Mouse (Mus musculus): ENCODE measurements around the gene Ttll4. TPM values are rescaled to one million over a fixed set of nuclear protein-coding genes. Genes with fewer than 3 reads are reported as not detected.

Ttll4 gene
- polyA plus RNA-seq, 1 experiment from 2014 or later = 3.0 TPM

DNA sequence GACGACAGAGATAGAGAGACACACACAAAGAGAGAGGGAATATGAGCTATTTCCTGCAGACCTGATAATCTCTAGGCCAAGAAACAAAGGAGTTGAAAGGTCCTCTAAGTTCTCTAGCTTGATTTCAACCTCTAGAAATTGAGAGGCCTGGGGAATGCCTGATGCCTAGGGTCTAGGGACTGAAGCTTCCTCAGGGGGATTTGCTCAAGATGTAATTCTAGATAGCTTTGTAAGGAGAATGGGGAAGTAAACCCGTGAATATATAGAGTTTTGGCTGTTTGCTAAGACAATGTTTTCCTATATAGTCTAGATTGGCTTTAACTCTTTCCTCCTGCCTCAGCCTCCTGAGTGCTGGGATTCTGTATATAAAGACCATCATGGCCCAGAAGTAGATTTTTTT, 53.4 kb downstream of the Ttll4 start:
- Histone ChIP-seq H3K36me3 (ENCODE audit: inconsistent target) (peaks cover 7% of the 10 kb centered on the region; the same call in 1 of the 2 replicates), H3K27ac (no peak overlapping the region), H3K79me2 (ENCODE audit: inconsistent target) (peaks cover 56% of the 10 kb centered on the region; the same call in 1 of the 2 replicates), H3K4me3 (ENCODE audit: inconsistent target) (no peak overlapping the region; the same call in 1 of the 2 replicates)
- 37% methylated on average over 2 of the region's 2 CpGs for WGBS (ENCODE audit: missing documents)

DNA sequence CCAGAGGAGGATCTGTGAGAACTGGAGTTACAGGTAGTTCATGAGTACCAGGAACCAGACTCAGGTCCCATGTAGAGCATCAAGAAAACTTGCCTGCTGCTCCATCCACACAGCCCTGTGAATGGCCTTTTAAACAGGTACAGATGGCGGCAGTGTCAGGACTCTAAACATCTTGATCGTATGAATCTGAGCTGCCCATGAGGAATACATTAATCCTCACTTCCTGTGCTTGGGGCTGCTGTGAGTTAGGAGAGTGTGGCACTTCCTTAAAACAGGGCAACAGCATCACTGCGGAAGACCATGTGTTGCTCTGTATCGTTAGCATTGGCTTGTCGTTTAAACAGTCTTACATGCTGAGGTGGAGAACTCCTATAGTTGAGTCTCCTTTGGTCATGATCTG, 53.9 kb downstream of the Ttll4 start:
- 12% methylated on average over 5 of the region's 5 CpGs for WGBS (ENCODE audit: missing documents)
- H3K79me2 ChIP-seq (ENCODE audit: inconsistent target) = peaks cover 56% of the 10 kb centered on the region; the same call in 1 of the 2 replicates
- H3K36me3 ChIP-seq (ENCODE audit: inconsistent target) = peaks cover 7% of the 10 kb centered on the region; the same call in 1 of the 2 replicates
- no peak overlapping the region for H3K4me3 ChIP-seq (ENCODE audit: inconsistent target)
- peak overlapping the region; percentile 7; the same call in 1 of the 2 replicates for H3K27ac ChIP-seq

DNA sequence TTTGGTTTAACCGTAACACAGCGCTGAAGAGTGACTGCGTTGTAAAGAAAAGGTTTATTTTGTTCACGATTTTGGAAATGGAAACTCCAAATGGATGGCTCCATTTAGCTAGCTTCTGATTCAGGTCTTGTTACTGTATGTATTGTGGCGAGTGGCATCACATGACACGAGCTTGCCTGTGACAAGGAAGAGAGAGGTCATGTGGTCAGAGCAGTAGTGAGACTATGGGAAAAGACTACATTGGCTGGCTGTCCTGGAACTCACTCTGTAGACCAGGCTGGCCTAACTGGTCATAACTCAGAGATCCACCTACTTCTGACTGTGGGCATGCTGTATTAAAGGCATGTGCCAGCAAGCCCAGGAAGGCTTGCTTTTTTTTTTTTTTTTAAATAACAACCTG, 54.3 kb downstream of the Ttll4 start:
- 85% methylated on average over 6 of the region's 6 CpGs for WGBS (ENCODE audit: missing documents)
- H3K27ac ChIP-seq = peak overlapping the region; percentile 7; the same call in 1 of the 2 replicates
- no peak overlapping the region for H3K4me3 ChIP-seq (ENCODE audit: inconsistent target)
- peaks cover 7% of the 10 kb centered on the region; the same call in 1 of the 2 replicates for H3K36me3 ChIP-seq (ENCODE audit: inconsistent target)
- H3K79me2 ChIP-seq (ENCODE audit: inconsistent target) = peaks cover 57% of the 10 kb centered on the region; the same call in 1 of the 2 replicates

DNA sequence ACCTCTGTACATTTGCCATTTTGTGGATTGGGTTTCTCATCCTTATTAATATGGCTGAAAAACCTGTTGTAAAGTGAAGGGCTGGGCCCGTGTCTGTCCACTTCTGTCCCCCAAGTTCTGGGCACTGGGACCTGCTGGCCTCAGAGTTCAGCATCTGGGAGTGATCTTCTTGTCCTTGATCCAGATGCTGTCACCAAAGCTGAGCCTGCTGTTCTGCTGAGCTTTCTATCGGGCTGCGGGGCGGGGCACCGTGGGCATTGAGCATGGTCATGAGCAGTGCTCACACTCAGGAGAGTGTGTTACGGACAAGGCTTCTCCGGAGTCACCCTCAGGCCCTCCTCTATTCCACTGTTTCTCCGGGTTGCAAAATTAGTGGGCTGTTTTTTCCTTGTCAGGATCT, 56.6 kb downstream of the Ttll4 start:
- Histone ChIP-seq H3K79me2 (ENCODE audit: inconsistent target) (peaks cover 78% of the 10 kb centered on the region; the same call in 1 of the 2 replicates), H3K27ac (no peak overlapping the region), H3K4me3 (ENCODE audit: inconsistent target) (no peak overlapping the region), H3K36me3 (ENCODE audit: inconsistent target) (peaks cover 24% of the 10 kb centered on the region)
- WGBS (ENCODE audit: missing documents) = 87% methylated on average over 8 of the region's 8 CpGs

- peaks cover 29% of the 10 kb centered on the region for H3K36me3 ChIP-seq (ENCODE audit: inconsistent target)
- WGBS (ENCODE audit: missing documents) = 95% methylated on average over 3 of the region's 3 CpGs
- no peak overlapping the region for H3K27ac ChIP-seq
- peaks cover 72% of the 10 kb centered on the region; the same call in 1 of the 2 replicates for H3K79me2 ChIP-seq (ENCODE audit: inconsistent target)
- no peak overlapping the region for H3K4me3 ChIP-seq (ENCODE audit: inconsistent target)
Measured at GRCm38 (mm10) chr1:74719281-74719680, 57.7 kb downstream of the Ttll4 start.

DNA sequence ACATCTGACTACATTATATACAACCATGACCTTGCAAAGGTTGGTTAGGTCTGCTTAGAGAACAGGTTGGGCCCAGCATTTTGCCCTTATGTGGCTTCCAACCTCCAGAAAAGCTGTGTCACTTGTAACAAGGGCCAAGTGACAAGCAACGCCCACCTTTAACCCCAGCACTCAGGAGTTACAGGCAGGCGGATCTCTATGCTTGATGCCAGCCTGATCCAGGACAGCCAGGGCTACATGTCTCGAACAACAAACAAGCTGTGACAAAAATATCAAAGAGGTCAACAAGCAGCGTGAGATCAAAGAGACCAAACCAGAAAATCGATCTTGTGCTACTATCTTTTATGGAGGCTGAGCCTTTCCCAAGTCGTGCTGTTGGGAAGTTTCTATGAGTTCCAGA, 60.1 kb downstream of the Ttll4 start:
- WGBS (ENCODE audit: missing documents) = 96% methylated on average over 6 of the region's 6 CpGs
- Histone ChIP-seq H3K79me2 (ENCODE audit: inconsistent target) (peaks cover 49% of the 10 kb centered on the region; the same call in 1 of the 2 replicates), H3K27ac (no peak overlapping the region)

GRCm38 (mm10) chr1:74723748-74724147, 62.2 kb downstream of the Ttll4 start:
- peaks cover 28% of the 10 kb centered on the region for H3K36me3 ChIP-seq (ENCODE audit: inconsistent target)
- peaks cover 40% of the 10 kb centered on the region; the same call in 1 of the 2 replicates for H3K79me2 ChIP-seq (ENCODE audit: inconsistent target)
- 95% methylated on average over 2 of the region's 2 CpGs for WGBS (ENCODE audit: missing documents)
- H3K27ac ChIP-seq = no peak overlapping the region
- no peak overlapping the region for H3K4me3 ChIP-seq (ENCODE audit: inconsistent target)

More for the DNA sequence above, 60.1 kb downstream of the Ttll4 start:
- peaks cover 29% of the 10 kb centered on the region for H3K36me3 ChIP-seq (ENCODE audit: inconsistent target)
- no peak overlapping the region for H3K4me3 ChIP-seq (ENCODE audit: inconsistent target)

GRCm38 (mm10) chr1:74726114-74726513, 64.6 kb downstream of the Ttll4 start:
- peaks cover 39% of the 10 kb centered on the region; the same call in 1 of the 2 replicates for H3K79me2 ChIP-seq (ENCODE audit: inconsistent target)
- H3K27ac ChIP-seq = no peak overlapping the region
- no peak overlapping the region for H3K4me3 ChIP-seq (ENCODE audit: inconsistent target)
- H3K36me3 ChIP-seq (ENCODE audit: inconsistent target) = peaks cover 21% of the 10 kb centered on the region
- 91% methylated on average over 5 of the region's 5 CpGs for WGBS (ENCODE audit: missing documents)

DNA sequence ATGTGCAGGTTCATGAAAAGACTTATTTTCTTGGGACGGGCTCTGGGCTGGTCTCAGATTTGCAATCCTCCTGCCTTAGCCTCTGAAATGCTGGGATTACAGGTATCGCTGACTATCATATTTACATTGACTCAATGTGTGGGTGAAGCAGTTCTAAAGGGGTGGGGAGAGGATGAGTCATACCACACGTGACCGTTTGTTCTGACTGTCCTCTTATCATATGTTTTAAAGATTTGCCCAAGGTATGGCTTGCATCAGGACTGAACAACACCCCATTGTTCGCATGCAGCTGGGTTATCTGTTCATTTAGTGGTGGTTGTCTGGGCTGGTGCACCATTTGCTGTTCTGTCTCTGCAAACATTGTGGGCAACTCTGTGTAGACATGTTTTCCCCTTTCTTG, 65.1 kb downstream of the Ttll4 start:
- no peak overlapping the region for H3K4me3 ChIP-seq (ENCODE audit: inconsistent target)
- peaks cover 34% of the 10 kb centered on the region; the same call in 1 of the 2 replicates for H3K79me2 ChIP-seq (ENCODE audit: inconsistent target)
- H3K27ac ChIP-seq = no peak overlapping the region
- WGBS (ENCODE audit: missing documents) = 84% methylated on average over 5 of the region's 5 CpGs
- peaks cover 19% of the 10 kb centered on the region for H3K36me3 ChIP-seq (ENCODE audit: inconsistent target)

DNA sequence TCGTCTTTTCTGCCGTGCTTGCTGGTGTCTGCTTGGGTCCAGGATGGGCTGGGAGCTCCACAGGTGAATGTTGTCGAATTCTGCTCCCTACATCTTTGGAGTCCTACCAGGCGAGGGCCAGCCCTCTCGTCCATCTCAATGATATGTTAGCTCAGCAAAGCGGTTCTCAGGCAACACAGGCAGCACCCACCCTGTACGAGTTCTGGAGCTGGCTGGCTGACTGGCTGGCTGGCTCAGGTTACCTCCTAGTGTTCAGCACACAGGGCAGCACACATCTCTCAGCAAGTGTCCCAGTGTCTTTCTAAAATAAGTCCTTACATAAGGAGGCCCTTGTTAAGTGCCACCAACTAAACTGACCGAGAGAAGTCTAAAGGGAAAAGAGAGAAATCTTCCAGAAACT, 66.9 kb downstream of the Ttll4 start:
- H3K79me2 ChIP-seq (ENCODE audit: inconsistent target) = peaks cover 20% of the 10 kb centered on the region; the same call in 1 of the 2 replicates
- peaks cover under 1% of the 10 kb centered on the region; the same call in 1 of the 2 replicates for H3K36me3 ChIP-seq (ENCODE audit: inconsistent target)
- no peak overlapping the region for H3K4me3 ChIP-seq (ENCODE audit: inconsistent target)
- no peak overlapping the region for H3K27ac ChIP-seq
- 85% methylated on average over 7 of the region's 8 CpGs for WGBS (ENCODE audit: missing documents)

GRCm38 (mm10) chr1:74736977-74737376, 75.4 kb downstream of the Ttll4 start:
- H3K4me3 ChIP-seq (ENCODE audit: inconsistent target) = no peak overlapping the region
- no peaks in the 10 kb centered on the region for H3K79me2 ChIP-seq (ENCODE audit: inconsistent target)
- H3K27ac ChIP-seq = no peak overlapping the region
- H3K36me3 ChIP-seq (ENCODE audit: inconsistent target) = peaks cover 36% of the 10 kb centered on the region
- 89% methylated on average over 12 of the region's 12 CpGs for WGBS (ENCODE audit: missing documents)

- WGBS (ENCODE audit: missing documents) = over 99% methylated on average over 7 of the region's 7 CpGs
- Histone ChIP-seq H3K36me3 (ENCODE audit: inconsistent target) (peaks cover 36% of the 10 kb centered on the region), H3K27ac (no peak overlapping the region), H3K4me3 (ENCODE audit: inconsistent target) (no peak overlapping the region), H3K79me2 (ENCODE audit: inconsistent target) (no peaks in the 10 kb centered on the region)
Measured at GRCm38 (mm10) chr1:74737500-74737899, 76.0 kb downstream of the Ttll4 start.

DNA sequence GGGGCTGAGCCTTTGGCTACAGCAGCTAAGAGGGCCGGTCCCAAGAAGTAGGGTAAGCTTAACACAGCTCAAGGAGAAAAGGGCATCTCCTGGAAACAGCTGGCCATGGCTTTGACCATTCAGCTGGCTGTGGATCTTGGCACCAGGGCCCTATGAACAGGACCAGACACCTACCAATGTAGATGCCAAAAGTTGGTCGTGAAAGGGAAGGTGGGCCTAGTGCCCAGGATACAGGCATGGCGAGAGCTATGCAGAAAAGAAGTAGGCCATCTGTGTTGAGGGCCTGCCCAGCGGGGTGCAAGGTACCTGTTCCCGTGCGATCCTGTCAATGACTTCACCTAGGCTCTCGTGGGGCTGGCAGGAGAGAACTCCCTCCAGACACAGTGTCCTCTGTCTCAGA, 79.3 kb downstream of the Ttll4 start:
- 92% methylated on average over 7 of the region's 7 CpGs for WGBS (ENCODE audit: missing documents)
- no peaks in the 10 kb centered on the region for H3K79me2 ChIP-seq (ENCODE audit: inconsistent target)
- H3K36me3 ChIP-seq (ENCODE audit: inconsistent target) = peaks cover 27% of the 10 kb centered on the region
- H3K27ac ChIP-seq = no peak overlapping the region
- no peak overlapping the region for H3K4me3 ChIP-seq (ENCODE audit: inconsistent target)

- Histone ChIP-seq H3K4me3 (ENCODE audit: inconsistent target) (no peak overlapping the region), H3K27ac (no peak overlapping the region), H3K79me2 (ENCODE audit: inconsistent target) (no peaks in the 10 kb centered on the region), H3K36me3 (ENCODE audit: inconsistent target) (no peaks in the 10 kb centered on the region)
- 94% methylated on average over 5 of the region's 5 CpGs for WGBS (ENCODE audit: missing documents)
Measured at GRCm38 (mm10) chr1:74747335-74747734, 85.8 kb downstream of the Ttll4 start.

GRCm38 (mm10) chr1:74748643-74749271, 87.2 kb downstream of the Ttll4 start, which contains the start of gene Prkag3:
Prkag3 (minus strand) TSS chr1:74749221.
- 9% methylated on average over 30 of the region's 30 CpGs for WGBS (ENCODE audit: missing documents)
- no peaks in the 10 kb centered on the region for H3K79me2 ChIP-seq (ENCODE audit: inconsistent target)
- no peak within 1 kb of the TSS for H3K4me3 ChIP-seq (ENCODE audit: inconsistent target)
- H3K36me3 ChIP-seq (ENCODE audit: inconsistent target) = no peaks in the 10 kb centered on the region
- H3K27ac ChIP-seq = no peak within 1 kb of the TSS

Data from macrophage (primary cell).